Mouse (Mus musculus): ENCODE measurements at regions not wholly inside any gene's neighbourhood (a gene's known extent, or its start where the extent isn't known, plus 50 kb on each side); places are given as distances from the start of the nearest gene placed in this dataset.
A peak's percentile ranks its signal among the peaks of the same experiment; 100 is the strongest.
"Not testable (repeated sequence)": the region's sequence is repeated elsewhere in the genome, so short reads cannot be mapped to it uniquely, and the experiment has no call there.

DNA sequence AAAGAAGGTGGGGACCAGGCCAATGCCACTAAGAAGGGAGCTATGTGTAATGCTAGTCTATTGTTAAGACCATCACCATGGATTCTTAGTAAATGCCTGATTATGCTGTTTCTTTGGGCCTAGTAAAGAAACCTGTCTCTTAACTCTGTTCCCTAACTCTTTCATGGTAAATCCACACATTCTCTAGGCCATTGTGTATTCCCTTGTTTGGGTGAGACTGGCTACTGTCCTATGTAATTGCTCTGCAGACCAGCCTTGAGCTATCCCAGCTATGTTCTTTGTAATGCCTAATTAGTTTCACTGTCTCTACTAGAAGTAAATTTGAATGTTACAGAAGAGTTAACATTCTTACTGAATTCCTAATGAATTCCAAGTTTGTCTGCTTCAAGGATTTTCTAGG lies 186.9 kb upstream of the Gm10750 start:
- DNase-seq (ENCODE audit: low spot score in 2 of 2), result no peak

DNA sequence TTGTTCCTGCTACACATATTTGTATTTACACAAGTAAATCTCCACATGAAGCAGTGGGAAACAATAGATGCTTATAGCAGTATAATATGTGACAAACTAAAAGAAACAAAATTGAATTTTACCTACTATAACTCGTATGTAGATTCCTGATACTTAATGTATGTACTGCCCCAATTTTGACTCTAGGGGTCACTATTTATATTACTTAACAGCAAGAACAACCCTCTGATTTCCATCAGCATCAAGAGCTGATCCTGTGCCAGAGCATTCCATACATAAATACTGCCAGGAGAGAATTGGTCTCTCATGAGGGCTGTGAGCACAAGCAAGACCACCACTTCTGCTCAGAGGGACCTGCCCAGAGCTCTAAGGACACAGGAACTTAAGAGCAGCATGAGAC lies 178.7 kb upstream of the Gm10750 start:
- DNase-seq (ENCODE audit: low spot score in 2 of 2), result no peak

DNA sequence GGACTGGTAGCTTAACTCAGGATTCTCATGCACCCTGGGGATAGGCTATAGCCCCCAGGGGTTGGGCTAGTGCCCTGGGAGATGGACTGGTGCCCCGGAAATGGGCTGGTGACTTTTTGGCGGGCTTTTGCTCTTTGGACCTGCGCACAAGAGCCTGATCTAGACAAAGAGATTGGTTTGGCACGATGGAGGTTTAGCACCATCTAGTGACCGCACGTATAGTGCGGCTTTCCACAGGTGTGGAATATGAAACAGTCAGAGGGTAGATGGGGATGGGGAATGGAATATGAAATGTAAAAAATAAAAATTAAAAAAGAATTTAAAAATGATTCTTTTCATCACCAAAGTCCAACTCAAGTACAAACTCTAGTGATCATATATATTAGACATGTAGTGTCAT lies 141.4 kb upstream of the Gm10750 start:
- peak; percentile 2 to 6 for DNase-seq (ENCODE audit: low spot score in 2 of 2)

DNA sequence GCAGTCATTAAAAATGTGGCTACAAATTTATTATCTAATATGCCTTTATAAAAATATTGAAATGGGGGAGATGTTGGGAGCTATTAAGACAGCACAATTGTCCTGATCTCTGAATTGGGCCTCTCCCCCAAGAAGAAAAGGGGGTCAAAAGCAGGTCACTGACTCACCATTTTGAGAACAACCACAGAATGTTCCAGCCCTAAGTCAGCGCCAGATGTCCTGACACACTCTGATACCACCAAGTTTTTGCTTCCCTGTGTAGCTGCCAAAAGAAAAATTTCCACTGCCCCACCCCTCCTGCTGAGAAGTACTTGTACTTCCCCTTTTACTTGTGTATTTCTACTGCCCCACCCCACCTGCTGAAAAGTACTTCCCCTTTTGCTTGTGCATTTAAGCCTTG lies 92.5 kb upstream of the Gm10750 start:
- not testable (repeated sequence) for DNase-seq (ENCODE audit: low spot score in 2 of 2)

DNA sequence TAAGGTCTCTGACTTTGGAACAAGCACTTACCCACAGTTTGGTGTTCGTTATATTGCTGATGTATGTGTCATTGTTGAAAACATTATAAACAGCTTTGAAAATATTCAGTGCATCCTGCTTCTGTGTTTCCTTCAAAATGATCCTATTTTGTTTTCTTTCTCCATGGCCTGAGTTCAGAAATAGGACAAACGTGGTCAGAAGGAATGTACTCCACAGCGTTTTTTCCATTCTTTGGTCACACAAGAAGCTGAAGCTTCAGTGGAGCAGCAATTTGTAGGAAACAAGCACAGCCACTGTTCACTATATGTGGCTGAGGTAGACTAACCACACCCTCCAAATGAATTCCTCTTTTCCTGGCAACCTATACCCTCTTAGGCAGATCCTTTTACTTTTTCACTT lies 75.1 kb upstream of the Gm10750 start:
- DNase-seq (ENCODE audit: low spot score in 2 of 2), result no peak
